Mouse (Mus musculus) testis, adult 2 months (tissue): ENCODE measurements at regions not wholly inside any gene's neighbourhood (a gene's known extent, or its start where the extent isn't known, plus 50 kb on each side); places are given as distances from the start of the nearest gene placed in this dataset.

Source experiments
- CTCF ChIP-seq: fragments of 200-500 bp; IDR thresholded peaks from 2 replicates; pipeline ENCODE4 v1.5.1; 2012; ENCODE audit warnings: low read depth, mild to moderate bottlenecking, inconsistent platforms, low read length, moderate library complexity; ENCODE audit not compliant: control insufficient read depth, insufficient read depth, insufficient replicate concordance
- POLR2A ChIP-seq: fragments of 200-500 bp; IDR thresholded peaks from 2 replicates; pipeline ENCODE4 v1.6.1; 2012; ENCODE audit warnings: low read depth, mild to moderate bottlenecking, inconsistent platforms, low read length, moderate library complexity; ENCODE audit not compliant: control insufficient read depth

DNA sequence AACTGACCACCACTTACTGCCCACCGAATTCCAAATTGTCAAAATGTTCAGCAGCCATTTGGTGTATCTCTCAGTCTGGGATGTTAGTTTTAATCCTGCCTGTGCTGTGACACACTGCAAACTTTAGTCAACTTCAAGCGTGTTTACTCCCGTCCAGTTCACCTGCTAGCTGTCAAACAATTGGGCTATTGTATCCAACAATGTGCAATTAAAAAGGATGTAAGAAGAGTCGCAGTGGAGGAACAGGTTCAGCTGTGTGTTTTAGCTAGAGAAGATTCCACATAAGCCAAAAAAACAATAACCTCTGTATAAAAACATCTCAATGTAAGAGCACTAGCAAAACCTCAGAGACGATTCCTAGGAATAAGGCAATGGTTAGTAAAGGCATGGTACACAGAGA lies 392.7 kb upstream of the Prickle1 start:
- TF ChIP-seq POLR2A = no peak
- TF ChIP-seq CTCF = no peak
